Mouse (Mus musculus) lung, embryonic 15.5 days (tissue): ENCODE results near the gene Foxe1. TPM values are rescaled to one million over a fixed set of nuclear protein-coding genes. Genes with fewer than 3 reads are reported as not detected.

Experiments
- ATAC-seq: fragments of 200-750 bp; cut with Nextera tagmentation; 2 replicates; pipeline ENCODE4 v1.8.0; 2017; ENCODE audit warnings: moderate number of reproducible peaks, borderline replicate concordance; ENCODE audit not compliant: low FRiP score, low TSS enrichment; ENCODE audit errors: extremely low read depth
- H3K27ac ChIP-seq: fragments of 300-500 bp; sonication (generic); 2 replicates; pipeline ENCODE4 v1.5.1; 2015; ENCODE audit warnings: moderate library complexity, mild to moderate bottlenecking, inconsistent platforms
- H3K27me3 ChIP-seq: fragments of 300-500 bp; sonication (generic); 2 replicates; pipeline ENCODE4 v1.6.1; 2015; ENCODE audit warnings: inconsistent platforms
- H3K36me3 ChIP-seq: fragments of 300-500 bp; sonication (generic); 2 replicates; pipeline ENCODE4 v1.6.1; 2015; ENCODE audit warnings: inconsistent platforms
- H3K4me1 ChIP-seq: fragments of 300-500 bp; sonication (generic); 2 replicates; pipeline ENCODE4 v1.6.1; 2015; ENCODE audit warnings: inconsistent platforms
- H3K4me2 ChIP-seq: fragments of 300-500 bp; sonication (generic); 2 replicates; pipeline ENCODE4 v1.6.1; 2015; ENCODE audit warnings: inconsistent platforms, mild to moderate bottlenecking, moderate library complexity
- H3K4me3 ChIP-seq: fragments of 300-500 bp; sonication (generic); 2 replicates; pipeline ENCODE4 v1.5.1; 2015; ENCODE audit warnings: mild to moderate bottlenecking, inconsistent platforms
- H3K9ac ChIP-seq: fragments of 300-500 bp; sonication (generic); 2 replicates; pipeline ENCODE4 v1.6.1; 2015; ENCODE audit warnings: inconsistent platforms
- H3K9me3 ChIP-seq: fragments of 300-500 bp; sonication (generic); 2 replicates; pipeline ENCODE4 v1.6.1; 2016; ENCODE audit warnings: inconsistent platforms
- WGBS: fragments of 180-500 bp; shearing (Covaris S2); methylation state at CpG from one replicate; pipeline ENCODE4 v1.1.7; 2015; 5-methylcytosine and 5-hydroxymethylcytosine counted together
- polyA plus RNA-seq: library from polyadenylated mRNA; unstranded; fragments of >200 nt; fragmentation: Nextera tagmentation; extraction: Ambion mirVana; gene quantifications from 2 replicates; pipeline ENCODE4 v1.2.1, GENCODE M21; 2015

Gene Foxe1
- polyA plus RNA-seq, 1 experiment from 2014 or later = 0.05 TPM

DNA sequence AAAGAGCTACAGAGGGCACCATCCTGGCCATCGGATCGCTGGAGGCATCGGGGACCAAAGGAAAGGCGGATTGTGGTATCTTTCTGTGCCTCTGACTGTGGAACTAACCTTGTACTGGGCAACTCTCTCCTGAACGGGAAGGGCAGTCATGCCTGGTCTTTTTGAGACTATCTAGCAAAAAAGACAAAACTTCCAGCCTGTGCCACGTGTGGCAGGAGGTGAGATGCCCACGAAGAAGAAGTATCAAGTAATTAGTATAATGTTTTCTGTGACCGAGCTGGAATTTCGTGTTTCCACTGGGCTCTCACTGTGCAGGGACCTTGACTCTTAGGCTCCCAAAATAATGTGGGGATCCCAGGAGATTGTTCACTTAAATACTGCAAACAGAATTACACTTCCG, 4.4 kb upstream of the Foxe1 start:
- Histone ChIP-seq H3K4me2 (no peak overlapping the region), H3K9ac (no peak overlapping the region), H3K4me1 (peaks cover 7% of the 10 kb centered on the region; the same call in 1 of the 2 replicates), H3K9me3 (no peaks in the 10 kb centered on the region), H3K27ac (no peak overlapping the region), H3K36me3 (no peaks in the 10 kb centered on the region), H3K4me3 (no peak overlapping the region), H3K27me3 (peaks cover 82% of the 10 kb centered on the region)
- 28% methylated on average over 10 of the region's 10 CpGs for WGBS
- no peak for ATAC-seq

DNA sequence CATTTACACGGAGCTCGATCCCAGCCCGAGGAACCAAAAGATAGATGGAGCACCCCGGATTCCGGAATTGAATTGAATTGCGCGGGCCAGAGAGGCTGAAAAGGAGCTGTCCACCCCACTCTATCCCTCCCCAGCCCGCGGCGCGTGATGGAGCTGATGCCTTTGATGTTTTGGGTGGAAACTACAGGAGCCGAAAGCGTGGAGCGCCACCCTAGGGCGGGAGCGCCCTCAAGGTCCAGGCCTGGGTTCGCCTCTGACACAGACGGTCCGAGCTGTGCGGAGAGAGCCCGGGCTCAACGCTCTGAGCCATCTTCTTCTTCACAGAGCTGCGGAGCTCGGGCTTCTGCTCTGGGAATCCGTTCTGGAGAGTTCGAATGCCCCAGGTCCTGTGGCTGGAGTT, 3.8 kb upstream of the Foxe1 start:
- Histone ChIP-seq H3K4me3 (0 out of 2 replicates have a peak overlapping the region, but pooled peaks have one; percentile 0), H3K27me3 (peaks cover 86% of the 10 kb centered on the region), H3K36me3 (no peaks in the 10 kb centered on the region), H3K9me3 (no peaks in the 10 kb centered on the region), H3K27ac (no peak overlapping the region), H3K4me2 (no peak overlapping the region), H3K9ac (no peak overlapping the region), H3K4me1 (peaks cover 12% of the 10 kb centered on the region)
- 1% methylated on average over 26 of the region's 26 CpGs for whole genome bisulfite sequencing
- ATAC-seq = no peak

DNA sequence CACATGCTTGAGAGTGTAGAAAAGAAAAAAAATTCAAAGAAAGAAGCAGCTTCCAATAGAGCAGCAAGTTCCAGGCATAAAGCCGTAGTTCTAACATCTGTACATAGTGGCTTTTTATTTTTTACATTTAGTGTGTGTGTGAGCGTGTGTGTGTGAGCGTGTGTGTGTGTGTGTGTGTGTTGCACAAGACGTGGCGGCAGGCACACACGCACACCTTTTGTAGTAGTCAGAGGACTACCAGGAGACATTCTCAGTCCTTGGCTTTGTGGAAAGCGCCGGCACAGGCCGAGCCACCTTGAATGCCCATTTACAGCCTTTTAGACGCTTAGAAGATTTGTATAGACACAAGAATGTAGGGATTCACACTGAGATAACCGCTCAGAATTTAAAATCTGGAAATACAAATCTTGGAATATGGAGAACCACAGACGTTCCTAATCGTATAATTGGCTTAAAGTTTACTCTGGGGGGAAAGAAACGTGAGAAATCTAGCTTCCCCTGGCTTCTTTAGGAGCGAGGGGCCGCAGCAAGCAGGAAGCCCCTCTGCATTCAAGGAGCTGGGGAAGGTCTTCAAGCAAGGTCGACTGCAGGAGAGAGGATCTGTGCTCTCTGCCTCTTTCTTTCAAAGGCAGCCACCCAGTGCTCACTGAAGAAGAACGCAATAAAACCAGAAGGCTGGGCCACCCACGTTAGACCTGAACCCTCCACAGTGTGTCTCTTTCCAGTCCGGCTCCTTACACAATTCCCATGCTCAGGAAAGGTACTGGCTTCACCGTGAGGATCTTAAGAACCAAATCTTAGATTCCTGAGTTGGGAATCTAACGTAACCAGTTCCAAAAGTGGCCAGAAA, 1.4 kb upstream of the Foxe1 start:
- ATAC-seq = no peak
- H3K27ac ChIP-seq = no peak overlapping the region
- H3K4me2 ChIP-seq = peak overlapping the region; percentile 57
- WGBS = 15% methylated on average over 22 of the region's 22 CpGs
- no peaks in the 10 kb centered on the region for H3K9me3 ChIP-seq
- peak overlapping the region; percentile 39; the same call in 1 of the 2 replicates for H3K4me3 ChIP-seq
- H3K4me1 ChIP-seq = peaks cover 13% of the 10 kb centered on the region
- peaks cover 100% of the 10 kb centered on the region for H3K27me3 ChIP-seq
- no peak overlapping the region for H3K9ac ChIP-seq
- no peaks in the 10 kb centered on the region for H3K36me3 ChIP-seq

DNA sequence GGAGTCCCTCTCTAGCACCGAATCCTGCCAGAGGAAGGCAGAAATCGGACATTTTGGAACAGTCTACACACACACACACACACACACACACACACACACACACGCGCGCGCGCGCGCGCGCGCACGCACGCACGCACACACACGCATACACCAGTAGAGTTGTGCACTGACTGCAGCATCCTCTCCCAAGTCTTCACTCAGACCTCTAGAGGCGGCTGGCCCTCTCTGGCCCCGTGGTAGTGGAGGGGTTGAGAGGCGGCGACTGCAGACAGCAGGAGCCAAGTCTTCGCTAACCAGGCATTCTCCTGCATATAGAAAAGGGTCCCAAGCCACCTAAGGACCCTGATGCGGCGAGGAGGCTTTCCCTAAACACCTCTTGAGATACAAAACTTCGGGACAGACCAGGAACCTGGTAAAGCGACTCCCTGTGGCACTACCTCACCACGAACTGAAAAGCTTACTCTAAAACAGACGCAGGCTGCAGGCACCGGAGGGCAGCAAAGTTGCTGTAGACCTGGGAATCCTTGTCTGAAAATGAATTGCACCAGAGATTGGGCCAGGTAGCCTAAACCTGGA, 610 bp upstream of the Foxe1 start:
- H3K4me3 ChIP-seq = peak overlapping the region; percentile 39
- H3K36me3 ChIP-seq = no peaks in the 10 kb centered on the region
- peak overlapping the region; percentile 57 for H3K4me2 ChIP-seq
- WGBS = under 1% methylated on average over 18 of the region's 28 CpGs
- no peak overlapping the region for H3K27ac ChIP-seq
- peak; percentile 31; the same call in 1 of the 2 replicates for ATAC-seq
- no peaks in the 10 kb centered on the region for H3K9me3 ChIP-seq
- no peak overlapping the region for H3K9ac ChIP-seq
- peaks cover 100% of the 10 kb centered on the region for H3K27me3 ChIP-seq
- H3K4me1 ChIP-seq = peaks cover 13% of the 10 kb centered on the region

DNA sequence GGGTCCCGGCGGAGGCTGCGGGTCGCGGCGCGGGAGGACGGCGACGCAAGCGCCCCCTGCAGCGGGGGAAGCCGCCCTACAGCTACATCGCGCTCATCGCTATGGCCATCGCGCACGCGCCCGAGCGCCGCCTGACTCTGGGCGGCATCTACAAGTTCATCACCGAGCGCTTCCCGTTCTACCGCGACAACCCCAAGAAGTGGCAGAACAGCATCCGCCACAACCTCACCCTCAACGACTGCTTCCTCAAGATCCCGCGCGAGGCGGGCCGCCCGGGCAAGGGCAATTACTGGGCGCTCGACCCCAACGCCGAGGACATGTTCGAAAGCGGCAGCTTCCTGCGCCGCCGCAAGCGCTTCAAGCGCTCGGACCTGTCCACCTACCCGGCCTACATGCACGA, 879 bp downstream of the Foxe1 start:
- no peak for ATAC-seq

DNA sequence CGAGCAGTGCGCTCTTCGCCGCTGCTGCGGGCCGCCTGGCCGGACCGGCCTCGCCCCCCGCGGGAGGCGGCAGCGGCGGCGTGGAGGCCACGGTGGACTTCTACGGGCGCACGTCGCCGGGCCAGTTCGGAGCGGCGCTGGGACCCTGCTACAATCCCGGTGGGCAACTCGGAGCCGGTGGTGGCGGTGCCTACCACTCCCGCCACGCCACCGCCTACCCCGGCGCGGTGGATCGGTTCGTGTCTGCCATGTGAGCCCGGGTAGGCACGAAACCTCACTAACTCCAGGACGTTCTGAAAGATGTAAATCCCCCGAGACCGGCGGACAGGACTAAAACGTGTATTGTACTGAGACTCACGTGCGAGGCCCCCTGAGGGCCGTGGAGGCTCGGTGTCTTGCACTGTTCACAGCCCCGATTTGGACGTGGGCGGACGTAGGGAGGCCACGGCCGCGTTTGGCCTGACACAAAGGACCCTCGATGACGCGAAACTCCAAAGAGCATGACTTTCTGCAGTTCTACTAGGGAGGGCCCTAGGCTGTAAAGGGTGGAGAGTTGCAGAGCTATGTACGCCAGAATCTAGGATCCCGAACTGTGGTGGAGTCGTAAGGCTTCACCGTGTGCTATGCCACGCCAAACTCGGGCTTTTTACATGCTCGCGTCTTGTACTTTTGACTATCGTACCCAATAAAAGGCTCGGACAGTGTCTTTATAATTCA, 1.8 kb downstream of the Foxe1 start:
- H3K9ac ChIP-seq = no peak overlapping the region
- H3K9me3 ChIP-seq = no peaks in the 10 kb centered on the region
- H3K4me3 ChIP-seq = peak overlapping the region; percentile 39
- H3K27me3 ChIP-seq = peaks cover 99% of the 10 kb centered on the region
- ATAC-seq = no peak
- H3K4me2 ChIP-seq = peak overlapping the region; percentile 57
- H3K27ac ChIP-seq = no peak overlapping the region
- WGBS = 4% methylated on average over 62 of the region's 67 CpGs
- peaks cover 13% of the 10 kb centered on the region for H3K4me1 ChIP-seq
- H3K36me3 ChIP-seq = no peaks in the 10 kb centered on the region

More for the DNA sequence above, 879 bp downstream of the Foxe1 start:
- Histone ChIP-seq H3K4me3 (peak overlapping the region; percentile 39), H3K27ac (no peak overlapping the region), H3K9me3 (no peaks in the 10 kb centered on the region), H3K9ac (no peak overlapping the region), H3K4me1 (peaks cover 13% of the 10 kb centered on the region), H3K4me2 (peak overlapping the region; percentile 57), H3K27me3 (peaks cover 99% of the 10 kb centered on the region), H3K36me3 (no peaks in the 10 kb centered on the region)
- under 1% methylated on average over 50 of the region's 51 CpGs for WGBS

DNA sequence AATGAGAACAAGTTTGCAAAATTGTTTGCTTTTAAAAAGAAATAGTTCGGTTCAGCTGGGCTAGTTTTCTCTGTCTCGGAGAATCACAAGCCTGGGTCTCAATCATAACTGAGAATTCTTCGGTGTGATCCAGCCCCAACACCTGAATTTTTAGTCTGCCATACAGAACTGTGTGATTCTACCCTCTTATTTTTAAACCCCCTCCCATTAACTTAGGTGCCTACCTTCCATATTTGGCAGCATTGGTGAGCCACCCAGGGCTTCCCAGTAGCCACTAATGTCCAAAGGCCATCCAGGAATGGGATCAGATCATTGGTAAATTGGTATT, 2.3 kb downstream of the Foxe1 start:
- H3K4me2 ChIP-seq = no peak overlapping the region
- H3K4me1 ChIP-seq = peaks cover 13% of the 10 kb centered on the region
- no peak overlapping the region for H3K27ac ChIP-seq
- H3K4me3 ChIP-seq = no peak overlapping the region
- 26% methylated on average over 3 of the region's 3 CpGs for WGBS
- no peaks in the 10 kb centered on the region for H3K36me3 ChIP-seq
- ATAC-seq = no peak
- H3K27me3 ChIP-seq = peaks cover 99% of the 10 kb centered on the region
- no peak overlapping the region for H3K9ac ChIP-seq
- no peaks in the 10 kb centered on the region for H3K9me3 ChIP-seq

DNA sequence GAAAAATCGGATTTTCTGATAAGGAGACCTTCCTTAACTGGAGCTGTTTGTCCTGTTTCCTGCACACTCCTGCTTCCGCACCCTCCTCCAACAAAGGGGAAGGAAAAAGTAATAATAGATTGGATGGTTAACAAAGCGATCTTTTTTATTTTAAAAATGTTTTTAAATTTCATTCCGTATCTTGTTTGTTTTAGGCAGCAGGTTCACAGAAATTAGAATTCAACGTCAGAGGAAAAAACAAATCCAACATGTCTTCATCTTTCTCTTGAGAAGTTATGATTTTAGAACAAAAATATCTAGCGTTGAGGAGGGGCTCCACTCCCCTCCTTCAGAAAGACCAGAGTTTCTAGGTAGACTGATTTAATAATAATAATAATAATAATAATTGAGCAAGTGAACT, 2.8 kb downstream of the Foxe1 start:
- H3K9me3 ChIP-seq = no peaks in the 10 kb centered on the region
- H3K4me3 ChIP-seq = no peak overlapping the region
- no peaks in the 10 kb centered on the region for H3K36me3 ChIP-seq
- peaks cover 13% of the 10 kb centered on the region for H3K4me1 ChIP-seq
- H3K9ac ChIP-seq = no peak overlapping the region
- WGBS = 28% methylated on average over 6 of the region's 6 CpGs
- H3K27me3 ChIP-seq = peaks cover 99% of the 10 kb centered on the region
- ATAC-seq = no peak
- H3K27ac ChIP-seq = no peak overlapping the region
- H3K4me2 ChIP-seq = no peak overlapping the region

DNA sequence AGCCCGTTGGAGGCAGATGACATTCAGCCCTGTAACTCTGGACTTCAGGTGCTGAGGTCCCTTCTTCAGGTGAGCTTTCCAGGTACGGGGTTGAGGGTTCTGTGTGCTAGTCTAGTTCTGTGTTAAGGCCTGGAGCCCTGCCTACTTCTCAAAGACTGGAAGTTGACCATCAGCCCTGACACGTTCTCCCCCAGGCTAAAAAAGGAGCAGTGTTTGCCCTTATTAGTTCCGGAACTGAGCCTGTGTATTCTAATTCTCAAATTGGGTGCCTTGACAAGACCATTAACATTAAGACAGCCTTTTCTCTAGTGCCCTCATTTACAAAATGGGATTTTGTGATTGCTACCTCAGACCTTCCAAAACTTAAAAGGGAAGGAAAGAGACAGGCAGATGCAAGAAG, 3.7 kb downstream of the Foxe1 start:
- no peak overlapping the region for H3K4me2 ChIP-seq
- H3K36me3 ChIP-seq = no peaks in the 10 kb centered on the region
- peaks cover 99% of the 10 kb centered on the region for H3K27me3 ChIP-seq
- no peaks in the 10 kb centered on the region for H3K9me3 ChIP-seq
- peaks cover 13% of the 10 kb centered on the region for H3K4me1 ChIP-seq
- 7% methylated on average over 4 of the region's 4 CpGs for WGBS
- H3K4me3 ChIP-seq = no peak overlapping the region
- ATAC-seq = no peak
- H3K27ac ChIP-seq = no peak overlapping the region
- H3K9ac ChIP-seq = no peak overlapping the region

DNA sequence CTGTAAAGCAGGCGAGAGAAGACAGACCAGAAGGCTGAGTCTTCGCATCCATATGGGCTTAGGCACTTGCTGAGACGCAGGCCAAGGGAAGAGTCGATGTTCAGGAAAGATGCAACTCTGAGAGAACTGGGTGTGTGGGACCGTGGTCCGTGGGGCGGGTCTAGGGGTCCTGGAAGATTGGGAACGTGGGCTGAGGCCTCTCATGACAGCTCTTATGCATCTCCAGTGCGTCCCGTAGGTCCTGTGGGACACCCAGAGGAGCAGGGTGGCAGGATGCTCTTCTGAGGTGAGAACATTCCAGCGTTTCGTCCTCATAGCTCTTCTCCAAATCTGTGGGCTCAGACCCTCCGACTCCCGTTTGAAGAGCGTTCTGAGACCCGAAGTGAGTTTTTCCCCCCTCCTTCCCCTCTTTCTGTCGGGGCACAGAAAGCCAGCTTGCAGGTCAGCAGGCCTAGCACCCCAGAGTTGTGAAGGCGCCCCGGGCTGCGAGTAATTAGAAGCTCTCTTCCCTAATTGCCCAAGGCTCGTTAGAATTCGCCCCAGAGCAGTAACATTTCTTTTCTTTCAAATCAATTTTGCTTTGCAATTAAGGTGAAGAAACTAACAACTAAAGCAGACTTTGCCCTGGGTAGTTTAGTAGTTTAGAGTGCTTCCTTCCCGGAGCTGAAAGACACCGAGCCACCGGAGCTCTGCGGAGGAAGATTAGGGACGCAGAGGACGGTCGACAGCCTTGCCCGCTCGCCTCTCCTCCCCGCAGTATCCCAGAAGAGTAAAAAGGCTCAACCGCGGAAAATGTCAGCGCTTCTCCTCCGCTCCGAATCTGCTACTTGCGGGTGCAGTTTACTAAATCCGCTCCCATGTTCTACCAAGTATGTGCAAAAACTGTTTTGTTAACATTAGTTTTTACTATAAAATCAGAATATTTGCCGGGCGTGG, 4.4 kb downstream of the Foxe1 start:
- Histone ChIP-seq H3K4me2 (no peak overlapping the region), H3K9ac (no peak overlapping the region), H3K27me3 (peaks cover 99% of the 10 kb centered on the region), H3K27ac (no peak overlapping the region), H3K9me3 (no peaks in the 10 kb centered on the region), H3K4me3 (no peak overlapping the region), H3K4me1 (peaks cover 13% of the 10 kb centered on the region), H3K36me3 (no peaks in the 10 kb centered on the region)
- no peak for ATAC-seq
- 3% methylated on average over 41 of the region's 41 CpGs for whole genome bisulfite sequencing

DNA sequence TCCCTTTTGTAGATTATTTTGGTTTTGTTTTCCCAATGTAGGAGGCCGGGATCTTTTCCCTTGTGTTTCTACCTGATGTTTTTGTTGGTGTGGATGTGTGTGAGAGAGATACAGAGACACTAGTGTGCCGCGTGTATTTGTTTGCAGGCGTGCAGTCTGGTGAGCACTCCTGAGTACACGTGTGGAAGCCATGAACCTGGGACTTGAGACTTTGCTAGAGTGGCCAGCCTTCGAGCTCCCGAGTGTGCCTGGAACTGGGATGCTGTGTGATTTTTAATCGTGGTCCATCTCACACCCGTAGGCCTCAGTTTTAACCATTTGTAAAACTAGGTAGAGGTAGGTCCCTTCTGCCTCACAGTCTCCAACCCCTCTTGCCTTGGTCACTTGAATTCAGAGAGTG, 5.5 kb downstream of the Foxe1 start:
- ATAC-seq = no peak
- peaks cover 7% of the 10 kb centered on the region for H3K4me1 ChIP-seq
- H3K4me3 ChIP-seq = no peak overlapping the region
- H3K9me3 ChIP-seq = no peaks in the 10 kb centered on the region
- H3K9ac ChIP-seq = no peak overlapping the region
- 34% methylated on average over 9 of the region's 9 CpGs for WGBS
- peaks cover 95% of the 10 kb centered on the region for H3K27me3 ChIP-seq
- no peak overlapping the region for H3K4me2 ChIP-seq
- no peak overlapping the region for H3K27ac ChIP-seq
- no peaks in the 10 kb centered on the region for H3K36me3 ChIP-seq
